Mouse (Mus musculus) neural tube, embryonic 14.5 days (tissue): Measurements from ENCODE around the gene Ubr1. TPM values are rescaled to one million over a fixed set of nuclear protein-coding genes. Genes with fewer than 3 reads are reported as not detected.

ENCODE experiments used
- ATAC-seq: fragments of 200-750 bp; cut with Nextera tagmentation; 2 replicates; pipeline ENCODE4 v1.8.0; 2017; ENCODE audit warnings: low read depth, mild to moderate bottlenecking, moderate TSS enrichment, moderate library complexity
- H3K27ac ChIP-seq: fragments of 300-500 bp; sonication (generic); 2 replicates; pipeline ENCODE4 v1.5.1; 2014; ENCODE audit warnings: low read depth, mild to moderate bottlenecking, control low read depth, low read length, moderate library complexity, mixed read lengths
- H3K27me3 ChIP-seq: fragments of 300-500 bp; sonication (generic); 2 replicates; pipeline ENCODE4 v1.6.1; 2014; ENCODE audit warnings: low read length; ENCODE audit not compliant: control insufficient read depth, insufficient read depth
- H3K36me3 ChIP-seq: fragments of 300-500 bp; sonication (generic); 2 replicates; pipeline ENCODE4 v1.6.1; 2014; ENCODE audit warnings: low read length, mixed read lengths; ENCODE audit not compliant: control insufficient read depth, insufficient read depth
- H3K4me1 ChIP-seq: fragments of 300-500 bp; sonication (generic); 2 replicates; pipeline ENCODE4 v1.6.1; 2014; ENCODE audit warnings: low read length; ENCODE audit not compliant: control insufficient read depth, insufficient read depth
- H3K4me2 ChIP-seq: fragments of 300-500 bp; sonication (generic); 2 replicates; pipeline ENCODE4 v1.6.1; 2014; ENCODE audit warnings: mild to moderate bottlenecking, low read depth, low read length, control low read depth
- H3K4me3 ChIP-seq: fragments of 300-500 bp; sonication (generic); 2 replicates; pipeline ENCODE4 v1.5.1; 2014; ENCODE audit warnings: low read depth, low read length, control low read depth, mixed read lengths
- H3K9ac ChIP-seq: fragments of 300-500 bp; sonication (generic); replicated peaks from 2 replicates; pipeline ENCODE4 v1.6.1; 2014; ENCODE audit warnings: low read depth, mild to moderate bottlenecking, control low read depth, low read length, mixed read lengths
- H3K9me3 ChIP-seq: fragments of 300-500 bp; sonication (generic); 2 replicates; pipeline ENCODE4 v1.6.1; 2016; ENCODE audit warnings: low read length; ENCODE audit not compliant: control insufficient read depth
- WGBS: fragments of 180-500 bp; shearing (Covaris S2); extraction: QIAGEN DNeasy Blood & Tissue Kit; methylation state at CpG from one replicate; pipeline ENCODE4 v1.1.7; 2014; 5-methylcytosine and 5-hydroxymethylcytosine counted together
- polyA plus RNA-seq: library from polyadenylated mRNA; unstranded; fragments of >200 nt; fragmentation: Nextera tagmentation; extraction: Ambion mirVana; gene quantifications from 2 replicates; pipeline ENCODE4 v1.2.1, GENCODE M21; 2014

Gene Ubr1
- polyA plus RNA-seq: 33.3 and 37.9 TPM in 2 replicates

DNA sequence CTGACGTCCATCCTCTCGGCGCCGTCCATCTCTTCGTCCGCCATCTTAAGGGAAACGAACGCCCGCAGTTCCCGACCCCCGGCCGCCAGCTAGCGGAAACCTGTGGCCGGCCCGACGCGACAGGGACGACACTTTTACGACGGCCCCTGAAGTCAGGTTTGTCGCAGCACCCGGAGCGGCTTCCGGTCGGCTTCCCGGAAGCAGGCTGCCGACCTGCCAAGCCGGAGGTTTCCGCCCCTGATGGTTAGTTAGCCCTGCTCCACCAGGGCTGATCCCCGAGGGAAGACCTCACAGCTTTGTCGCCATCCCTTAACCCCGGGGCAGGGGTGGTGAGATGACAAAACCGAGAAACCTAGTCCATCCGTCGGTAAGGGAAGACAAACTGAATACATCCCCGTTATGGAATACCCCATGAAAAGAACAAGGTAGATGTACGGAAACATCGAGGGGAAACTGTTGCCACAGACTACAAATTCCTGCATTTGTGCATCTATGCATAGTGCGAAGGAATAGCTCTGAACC, at the start of gene Ubr1:
TSS of gene Ubr1 (minus strand) at position 157 of the 522 bp plus-strand sequence.
- peaks cover 12% of the 10 kb centered on the region for H3K4me1 ChIP-seq
- peak; percentile 89 for ATAC-seq
- H3K36me3 ChIP-seq: no peaks in the 10 kb centered on the region
- H3K9me3 ChIP-seq: no peaks in the 10 kb centered on the region
- under 1% methylated on average over 39 of the region's 39 CpGs for WGBS
- H3K9ac ChIP-seq: peak within 1 kb of the TSS; percentile 85
- peak within 1 kb of the TSS; percentile 80 for H3K27ac ChIP-seq
- peak within 1 kb of the TSS; percentile 93 for H3K4me2 ChIP-seq
- peak within 1 kb of the TSS; percentile 71 for H3K4me3 ChIP-seq
- H3K27me3 ChIP-seq: no peaks in the 10 kb centered on the region

DNA sequence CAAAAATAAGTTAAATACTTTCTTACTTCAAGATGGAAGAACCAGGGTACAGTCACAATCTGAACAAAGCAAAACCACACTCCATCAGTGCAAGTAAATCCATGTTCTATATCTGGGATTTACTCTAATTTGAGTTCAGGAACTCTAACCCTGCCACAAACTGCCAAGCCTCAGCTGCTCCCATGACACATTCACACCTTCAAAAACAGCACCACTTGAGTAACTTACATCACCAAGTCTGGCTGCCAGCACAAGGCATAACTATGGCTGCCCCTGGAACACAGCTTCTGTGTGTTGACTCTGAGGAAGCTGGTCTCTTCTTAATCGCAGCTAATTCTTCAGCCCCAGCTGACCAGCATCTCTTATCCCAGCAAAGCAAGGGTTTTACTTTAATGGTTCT, 46.6 kb upstream of the Ubr1 start:
- H3K4me1 ChIP-seq: no peaks in the 10 kb centered on the region
- 0 out of 2 replicates have a peak, but pooled peaks cover 3% of the 10 kb centered on the region for H3K9me3 ChIP-seq
- H3K4me2 ChIP-seq: no peak overlapping the region
- no peak for ATAC-seq
- H3K27ac ChIP-seq: no peak overlapping the region
- no peak overlapping the region for H3K4me3 ChIP-seq
- H3K27me3 ChIP-seq: no peaks in the 10 kb centered on the region
- no peak overlapping the region for H3K9ac ChIP-seq
- H3K36me3 ChIP-seq: peaks cover 43% of the 10 kb centered on the region
- WGBS: 97% methylated on average over 1 of the region's 1 CpGs

DNA sequence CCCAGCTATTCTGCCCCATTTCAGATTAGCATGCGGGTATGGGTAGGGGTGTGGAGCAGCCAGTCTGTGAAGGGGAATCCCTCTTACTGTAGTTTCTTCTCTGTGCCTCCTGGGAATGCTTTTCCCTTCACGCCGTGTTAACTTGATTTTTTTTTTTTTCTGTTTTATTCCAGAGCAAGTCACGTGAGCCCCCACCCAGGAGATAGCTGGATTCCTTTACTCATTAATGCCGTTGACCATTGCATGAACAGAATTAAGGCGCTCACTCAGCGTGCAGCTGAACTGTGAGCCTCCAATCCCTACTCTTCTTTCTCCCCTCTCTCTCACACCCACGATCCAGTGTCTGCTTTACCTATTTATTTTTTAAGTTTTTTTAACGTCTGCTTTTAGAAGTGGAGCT, 45.7 kb upstream of the Ubr1 start:
- WGBS: 89% methylated on average over 9 of the region's 9 CpGs
- Histone ChIP-seq H3K36me3 (peaks cover 43% of the 10 kb centered on the region), H3K27me3 (no peaks in the 10 kb centered on the region), H3K4me2 (no peak overlapping the region), H3K4me1 (no peaks in the 10 kb centered on the region), H3K4me3 (no peak overlapping the region), H3K27ac (no peak overlapping the region), H3K9ac (no peak overlapping the region), H3K9me3 (0 out of 2 replicates have a peak, but pooled peaks cover 3% of the 10 kb centered on the region)
- no peak for ATAC-seq

DNA sequence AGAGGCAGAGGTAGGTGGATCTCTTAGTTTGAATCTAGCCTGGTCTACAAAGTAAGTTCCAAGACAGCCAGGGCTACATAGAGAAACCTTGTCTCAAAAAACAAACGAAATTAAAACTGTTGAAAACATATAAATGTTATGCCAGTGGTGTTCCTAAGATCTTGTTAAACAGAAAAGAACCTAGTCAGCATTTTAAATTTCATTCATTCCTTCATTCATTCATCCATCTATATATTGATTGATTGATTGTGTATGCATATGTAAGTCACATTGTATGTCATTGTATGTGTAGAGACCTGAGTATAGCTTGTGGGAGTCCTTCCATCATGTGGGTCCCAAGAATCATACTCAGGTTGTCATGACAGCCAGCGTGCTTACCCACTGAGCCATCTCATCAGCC, 45.0 kb upstream of the Ubr1 start:
- Histone ChIP-seq H3K9ac (no peak overlapping the region), H3K4me3 (no peak overlapping the region), H3K9me3 (0 out of 2 replicates have a peak, but pooled peaks cover 3% of the 10 kb centered on the region), H3K27ac (no peak overlapping the region), H3K36me3 (peaks cover 43% of the 10 kb centered on the region), H3K4me1 (no peaks in the 10 kb centered on the region), H3K4me2 (no peak overlapping the region), H3K27me3 (no peaks in the 10 kb centered on the region)
- WGBS: 94% methylated on average over 2 of the region's 2 CpGs
- no peak for ATAC-seq

DNA sequence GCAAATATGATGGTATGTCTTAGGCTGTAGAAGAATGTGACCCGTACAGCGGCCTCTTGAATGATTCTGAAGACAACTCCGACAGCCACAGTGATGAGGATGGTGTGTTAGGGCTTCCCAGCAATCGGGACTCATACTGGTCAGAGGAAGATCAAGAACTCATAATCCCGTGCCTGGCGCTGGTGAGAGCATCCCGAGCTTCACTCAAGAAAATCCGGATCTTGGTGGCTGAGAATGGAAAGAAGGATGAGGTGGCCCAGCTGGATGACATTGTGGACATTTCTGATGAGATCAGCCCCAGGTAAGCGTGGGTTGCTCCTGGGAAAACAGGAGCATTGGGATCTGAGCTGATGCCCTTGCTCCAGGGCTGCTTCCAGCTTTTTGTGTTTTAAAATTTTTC, 42.2 kb upstream of the Ubr1 start:
- 94% methylated on average over 9 of the region's 9 CpGs for WGBS
- Histone ChIP-seq H3K27ac (no peak overlapping the region), H3K4me3 (no peak overlapping the region), H3K9ac (no peak overlapping the region), H3K9me3 (0 out of 2 replicates have a peak, but pooled peaks cover under 1% of the 10 kb centered on the region), H3K36me3 (peaks cover 40% of the 10 kb centered on the region), H3K4me1 (peaks cover 8% of the 10 kb centered on the region), H3K27me3 (no peaks in the 10 kb centered on the region), H3K4me2 (no peak overlapping the region)
- no peak for ATAC-seq

DNA sequence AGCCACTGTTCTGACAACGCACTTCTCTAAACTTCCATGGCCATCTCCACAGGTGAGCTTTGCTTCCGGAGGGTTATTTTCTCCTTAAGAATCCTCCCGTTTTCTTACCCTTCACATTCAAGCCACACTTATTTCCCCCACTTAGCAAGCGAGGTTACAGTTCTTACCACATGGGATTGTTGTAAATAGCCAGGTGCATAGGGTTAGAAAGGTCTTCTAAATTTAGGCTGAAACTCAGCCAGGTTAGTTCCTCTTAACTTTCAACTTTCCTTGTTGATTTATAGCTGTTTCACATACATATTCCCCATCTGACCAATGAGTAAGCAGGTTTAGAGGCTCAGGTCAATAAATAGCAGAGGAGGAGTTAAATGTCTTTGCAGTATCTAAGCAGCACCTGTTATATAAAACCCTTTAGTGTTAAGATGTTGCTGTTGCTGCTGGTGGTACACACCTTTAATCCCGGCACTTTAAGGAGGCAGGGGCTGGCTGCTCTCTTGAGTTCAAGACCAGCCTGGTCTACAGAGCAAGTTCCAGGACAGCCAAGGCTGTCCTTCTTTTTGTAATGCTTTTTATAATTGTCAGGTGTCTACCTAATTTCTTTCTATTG, 38.7 kb upstream of the Ubr1 start:
- H3K27ac ChIP-seq: no peak overlapping the region
- H3K27me3 ChIP-seq: no peaks in the 10 kb centered on the region
- H3K9ac ChIP-seq: peak overlapping the region; percentile 65; the same call in 1 of the 2 replicates
- peaks cover 8% of the 10 kb centered on the region for H3K4me1 ChIP-seq
- peak overlapping the region; percentile 87 for H3K4me2 ChIP-seq
- ATAC-seq: no peak
- no peaks in the 10 kb centered on the region for H3K9me3 ChIP-seq
- peaks cover 17% of the 10 kb centered on the region for H3K36me3 ChIP-seq
- H3K4me3 ChIP-seq: peak overlapping the region; percentile 77
- WGBS: 32% methylated on average over 5 of the region's 5 CpGs

DNA sequence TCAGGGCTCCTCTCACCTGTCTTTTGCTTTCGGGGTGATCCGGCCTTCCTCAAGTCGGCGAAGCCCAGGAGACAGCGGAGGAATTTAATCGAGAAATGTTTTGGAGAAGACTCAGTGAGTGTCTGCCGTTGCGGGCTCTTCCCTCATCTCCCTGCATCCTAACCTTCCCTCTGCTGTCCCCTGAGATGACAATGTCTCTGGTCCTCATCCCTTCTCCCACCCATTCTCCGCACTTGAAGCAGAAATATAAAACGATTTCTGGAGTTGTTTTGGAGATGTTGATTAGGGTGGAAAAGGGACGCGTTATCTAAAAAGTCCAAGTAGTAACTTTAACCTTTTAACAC, 38.1 kb upstream of the Ubr1 start:
- peak overlapping the region; percentile 87 for H3K4me2 ChIP-seq
- no peaks in the 10 kb centered on the region for H3K9me3 ChIP-seq
- peak overlapping the region; percentile 77 for H3K4me3 ChIP-seq
- H3K27ac ChIP-seq: 0 out of 2 replicates have a peak overlapping the region, but pooled peaks have one; percentile 30
- H3K9ac ChIP-seq: peak overlapping the region; percentile 65
- WGBS: 2% methylated on average over 12 of the region's 12 CpGs
- no peaks in the 10 kb centered on the region for H3K27me3 ChIP-seq
- ATAC-seq: no peak
- peaks cover 8% of the 10 kb centered on the region for H3K4me1 ChIP-seq
- H3K36me3 ChIP-seq: peaks cover 12% of the 10 kb centered on the region

DNA sequence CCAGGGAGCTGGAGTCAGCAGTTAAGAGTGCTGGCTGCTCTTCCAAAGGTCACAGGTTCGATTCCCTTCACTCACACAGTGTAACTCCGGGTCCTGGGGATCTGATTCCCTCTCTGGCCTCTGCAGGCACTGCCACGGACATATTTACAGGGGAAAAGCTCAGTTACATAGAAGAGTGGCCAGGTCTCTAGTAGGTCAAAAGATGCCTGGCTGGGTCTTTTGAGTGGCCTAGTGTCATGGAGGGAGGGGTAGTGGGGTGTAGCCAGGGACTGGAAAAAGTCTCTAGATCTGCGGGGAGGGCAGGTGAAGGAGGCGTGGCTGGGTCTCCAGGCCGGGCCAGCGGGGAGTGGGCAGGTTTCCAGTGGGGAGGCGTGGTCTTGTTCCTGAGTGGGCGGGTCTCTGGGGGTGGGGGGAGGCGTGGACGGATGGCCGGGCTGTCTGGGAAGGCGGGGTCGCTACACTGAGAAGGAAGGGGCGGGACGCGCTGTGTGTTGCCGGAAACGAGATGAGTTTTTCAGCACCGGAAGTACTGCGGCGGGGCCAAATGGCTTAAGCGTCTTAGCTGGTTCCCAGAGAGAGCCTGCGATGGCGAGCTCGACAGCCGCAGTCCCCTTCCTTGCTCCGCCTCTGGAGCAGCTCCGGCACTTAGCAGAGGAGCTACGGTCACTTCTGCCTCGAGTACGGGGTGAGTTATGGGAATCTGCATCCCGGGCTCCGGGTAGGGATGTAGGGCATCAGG, 37.6 kb upstream of the Ubr1 start, which contains the start of gene Ccndbp1:
TSS of gene Ccndbp1 (plus strand) at position 479 of the 739 bp plus-strand sequence.
- peak within 1 kb of the TSS; percentile 77 for H3K4me3 ChIP-seq
- peak within 1 kb of the TSS; percentile 87 for H3K4me2 ChIP-seq
- WGBS: 3% methylated on average over 34 of the region's 34 CpGs
- peaks cover 9% of the 10 kb centered on the region; the same call in 1 of the 2 replicates for H3K36me3 ChIP-seq
- ATAC-seq: peak; percentile 96
- no peaks in the 10 kb centered on the region for H3K27me3 ChIP-seq
- no peaks in the 10 kb centered on the region for H3K9me3 ChIP-seq
- H3K9ac ChIP-seq: peak within 1 kb of the TSS; percentile 65
- H3K27ac ChIP-seq: 0 out of 2 replicates have a peak within 1 kb of the TSS, but pooled peaks have one; percentile 30
- H3K4me1 ChIP-seq: peaks cover 8% of the 10 kb centered on the region

DNA sequence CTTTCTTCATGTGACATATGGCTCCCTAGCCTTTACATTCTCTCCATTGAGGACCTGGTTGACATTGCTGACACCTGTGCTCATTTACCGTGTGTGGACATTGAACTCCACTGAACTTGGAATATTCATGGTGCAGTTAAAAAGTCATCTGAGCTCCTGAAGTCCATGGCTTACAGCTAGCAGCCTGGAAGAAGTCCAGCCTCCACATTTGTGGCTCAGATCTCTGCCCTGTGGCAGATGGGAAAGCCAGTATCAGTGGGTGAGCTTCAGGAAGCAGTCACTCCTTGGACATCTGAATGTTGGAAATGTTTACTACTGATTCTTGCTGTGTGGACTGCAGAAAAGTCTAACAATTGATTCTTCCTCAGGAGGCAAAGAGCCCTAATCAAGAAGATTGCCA, 36.5 kb upstream of the Ubr1 start:
- Histone ChIP-seq H3K36me3 (no peaks in the 10 kb centered on the region), H3K9ac (no peak overlapping the region), H3K4me2 (no peak overlapping the region), H3K9me3 (no peaks in the 10 kb centered on the region), H3K4me3 (no peak overlapping the region), H3K27ac (no peak overlapping the region), H3K4me1 (peaks cover 8% of the 10 kb centered on the region), H3K27me3 (no peaks in the 10 kb centered on the region)
- 88% methylated on average over 1 of the region's 1 CpGs for WGBS
- no peak for ATAC-seq
